Mouse (Mus musculus): ENCODE data around the gene Asb1.

DNA sequence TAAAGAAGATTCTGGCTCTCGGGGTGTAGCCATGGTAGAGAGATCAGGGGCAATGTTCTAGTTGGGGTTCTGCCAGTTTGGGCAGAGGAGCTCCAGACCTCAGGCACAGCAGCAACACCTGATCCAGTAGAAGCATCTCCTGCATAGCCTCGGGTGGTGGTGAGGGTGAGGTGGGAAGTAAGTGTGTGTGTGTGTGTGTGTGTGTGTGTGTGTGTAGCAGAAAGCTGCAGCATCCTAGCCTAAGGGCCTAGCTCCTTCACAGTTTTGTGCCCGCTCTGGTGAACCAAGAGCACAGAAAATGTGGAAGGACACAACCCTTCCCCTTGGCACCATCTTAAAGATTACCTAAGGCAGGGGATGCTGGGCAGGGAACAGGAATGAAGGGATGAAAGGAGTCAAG, 46.4 kb upstream of the Asb1 start:
- TF ChIP-seq ZNF384 (IDR thresholded peaks at IDR 0.05; ENCODE audit: low read depth, low read length) (no peak), HCFC1 (IDR thresholded peaks at IDR 0.05; ENCODE audit: borderline replicate concordance, insufficient read depth, low read length) (no peak), ZC3H11A (IDR thresholded peaks at IDR 0.05; ENCODE audit: borderline replicate concordance, low read depth, low read length) (no peak), CHD2 (IDR thresholded peaks at IDR 0.05; ENCODE audit: low read depth, low read length) (no peak), MAFK (IDR thresholded peaks at IDR 0.05; ENCODE audit: insufficient read depth, low read depth, low read length) (no peak)

All from ES-E14 (cell line).